ENCODE assay signal across 34 mouse cellular contexts in genomic region chr1:59995646-59996045, GRCm38 (mm10). TPM values are rescaled to one million over a fixed set of nuclear protein-coding genes. Genes with fewer than 3 reads are reported as not detected.
DNase-seq lines count a peak whose midpoint lies in the region; ATAC-seq and TF ChIP-seq lines count a peak whose summit lies in the region.
"Had no signal": no experiment of that assay in that cellular context is flagged by ENCODE, and none has a peak within 500 bp of the region (broad histone marks: within the 10 kb centered on the region; RNA-seq: fewer than 3 reads in every experiment).

No protein-coding gene starts in this region.

- peak; percentile 37 for TF ChIP-seq CTCF in kidney, postnatal 0 days (IDR thresholded peaks at IDR 0.05; ENCODE audit: low read depth)
- TF ChIP-seq CTCF in lung, postnatal 0 days (IDR thresholded peaks at IDR 0.05) = peak; percentile 38; the same call in 1 of the 2 replicates
- peak; percentile 30 to 50 (median 45) for TF ChIP-seq CTCF in MEL (IDR thresholded peaks at IDR 0.05 in 2 of 3, conservative IDR thresholded peaks at IDR 0.05 in 1 of 3; ENCODE audit: control insufficient read depth in 1 of 3, insufficient read depth in 1 of 3, low read depth in 2 of 3, low read length in 3 of 3, poor library complexity in 1 of 3, severe bottlenecking in 1 of 3)

- peak; percentile 13 for DNase-seq in CD4-positive, CD25-positive, alpha-beta regulatory T cell, adult 2 months (ENCODE audit: low read depth, low spot score)
- DNase-seq in kidney, postnatal 0 days (ENCODE audit: low spot score) = no peak
- DNase-seq in kidney, postnatal 4 days = no peak
- DNase-seq in lung, postnatal 0 days (ENCODE audit: low spot score) = no peak
- no peak for DNase-seq in lung, postnatal 14 days
- peak; percentile 24 for DNase-seq in MEL (ENCODE audit: low read depth, low spot score)
- DNase-seq in cerebellum, postnatal 4 days (ENCODE audit: low spot score in 2 of 2) = no peak
- DNase-seq: adrenal gland, postnatal 25 days; cerebellum, adult 11-12 months; cerebellum, adult 9-11 months; gastrocnemius, postnatal 25 days; heart, adult 18-20 months; heart, postnatal 4 days; kidney, adult 8-10 months; kidney, postnatal 10 days; lung, postnatal 4 days; right cerebral cortex, adult 18-20 months; thymus, adult 2 months had no signal

- H3K79me2 ChIP-seq in MEL (ENCODE audit: control insufficient read depth, insufficient read depth, low read length, poor library complexity) = no peaks in the 10 kb centered on the region

- H3K27me3 ChIP-seq in kidney, postnatal 0 days (ENCODE audit: insufficient read depth, low read length) = no peaks in the 10 kb centered on the region
- H3K27me3 ChIP-seq in lung, postnatal 0 days (replicated peaks; ENCODE audit: insufficient read depth, low read length) = no peaks in the 10 kb centered on the region
- no peaks in the 10 kb centered on the region for H3K27me3 ChIP-seq in MEL (ENCODE audit: control insufficient read depth in 1 of 2, insufficient read depth in 2 of 2, low read length in 2 of 2)
- H3K27me3 ChIP-seq: embryonic facial prominence, embryonic 15.5 days; hindbrain, embryonic 13.5 days; limb, embryonic 12.5 days; liver, embryonic 12.5 days; lung, embryonic 15.5 days; megakaryocyte, embryonic 14.5 days; midbrain, embryonic 12.5 days; neural tube, embryonic 12.5 days; Patski had no signal

- no peak overlapping the region for H3K4me3 ChIP-seq in kidney, postnatal 0 days (replicated peaks; ENCODE audit: low read depth, low read length)
- no peak overlapping the region for H3K4me3 ChIP-seq in lung, postnatal 0 days (ENCODE audit: low read depth, low read length)
- no peak overlapping the region for H3K4me3 ChIP-seq in MEL (ENCODE audit: control insufficient read depth in 1 of 2, insufficient read depth in 1 of 2, low read depth in 2 of 2, low read length in 2 of 2)
- H3K4me3 ChIP-seq: embryonic facial prominence, embryonic 10.5 days; embryonic facial prominence, embryonic 15.5 days; hindbrain, embryonic 13.5 days; left cerebral cortex, adult 2 months; limb, embryonic 12.5 days; liver, embryonic 12.5 days; lung, embryonic 15.5 days; megakaryocyte, embryonic 14.5 days; midbrain, embryonic 12.5 days; myocyte; neural tube, embryonic 12.5 days had no signal

- TF ChIP-seq POLR2A in MEL (IDR thresholded peaks at IDR 0.05; ENCODE audit: control insufficient read depth in 1 of 2, insufficient read depth in 1 of 2, low read depth in 1 of 2, low read length in 2 of 2, poor library complexity in 1 of 2) = no peak

- no peak overlapping the region for H3K9ac ChIP-seq in kidney, postnatal 0 days (ENCODE audit: low read depth, low read length)
- no peak overlapping the region for H3K9ac ChIP-seq in lung, postnatal 0 days (replicated peaks; ENCODE audit: low read depth)
- no peak overlapping the region for H3K9ac ChIP-seq in MEL (ENCODE audit: control insufficient read depth, low read depth, low read length, poor library complexity, severe bottlenecking)
- H3K9ac ChIP-seq: embryonic facial prominence, embryonic 15.5 days; hindbrain, embryonic 13.5 days; limb, embryonic 12.5 days; liver, embryonic 12.5 days; lung, embryonic 15.5 days; midbrain, embryonic 12.5 days; neural tube, embryonic 12.5 days had no signal

- H3K36me3 ChIP-seq in kidney, postnatal 0 days (ENCODE audit: insufficient read depth, low read length) = 0 out of 2 replicates have a peak, but pooled peaks cover 2% of the 10 kb centered on the region
- H3K36me3 ChIP-seq in lung, postnatal 0 days (ENCODE audit: insufficient read depth, low read length) = no peaks in the 10 kb centered on the region
- H3K36me3 ChIP-seq in MEL (ENCODE audit: control insufficient read depth in 1 of 2, insufficient read depth in 2 of 2, low read length in 2 of 2) = peaks cover 0 to 10% of the 10 kb centered on the region in 2 experiments; a peak in 2 of 4 replicates
- H3K36me3 ChIP-seq: embryonic facial prominence, embryonic 15.5 days; lung, embryonic 15.5 days had no signal

- WGBS in kidney, postnatal 0 days = 47% methylated on average over 3 of the region's 3 CpGs
- WGBS in lung, postnatal 0 days = 37% methylated on average over 3 of the region's 3 CpGs

- peak; percentile 12 for TF ChIP-seq RAD21 in MEL (IDR thresholded peaks at IDR 0.05; ENCODE audit: low read depth, low read length)

- H3K9me3 ChIP-seq in kidney, postnatal 0 days (replicated peaks; ENCODE audit: low read length) = no peaks in the 10 kb centered on the region
- no peaks in the 10 kb centered on the region for H3K9me3 ChIP-seq in lung, postnatal 0 days (ENCODE audit: low read length)
- H3K9me3 ChIP-seq in MEL (replicated peaks; ENCODE audit: insufficient read depth, low read length) = no peaks in the 10 kb centered on the region
- H3K9me3 ChIP-seq: embryonic facial prominence, embryonic 10.5 days; embryonic facial prominence, embryonic 15.5 days; G1E; hindbrain, embryonic 13.5 days; limb, embryonic 12.5 days; liver, embryonic 12.5 days; lung, embryonic 15.5 days; megakaryocyte, embryonic 14.5 days; midbrain, embryonic 12.5 days; neural tube, embryonic 12.5 days had no signal

- H3K4me1 ChIP-seq in kidney, postnatal 0 days (replicated peaks; ENCODE audit: insufficient read depth, low read length) = no peaks in the 10 kb centered on the region
- no peaks in the 10 kb centered on the region for H3K4me1 ChIP-seq in lung, postnatal 0 days (ENCODE audit: insufficient read depth, low read depth, low read length)
- peaks cover 6 to 8% of the 10 kb centered on the region in 2 experiments for H3K4me1 ChIP-seq in MEL (ENCODE audit: control insufficient read depth in 1 of 2, insufficient read depth in 2 of 2, low read length in 2 of 2)
- H3K4me1 ChIP-seq: embryonic facial prominence, embryonic 10.5 days; embryonic facial prominence, embryonic 15.5 days; hindbrain, embryonic 13.5 days; lung, embryonic 15.5 days; midbrain, embryonic 12.5 days; neural tube, embryonic 12.5 days had no signal

- no peak overlapping the region for H3K27ac ChIP-seq in kidney, postnatal 0 days
- no peak overlapping the region for H3K27ac ChIP-seq in lung, postnatal 0 days (ENCODE audit: low read length)
- no peak overlapping the region for H3K27ac ChIP-seq in MEL (ENCODE audit: control insufficient read depth, low read depth, low read length)
- H3K27ac ChIP-seq: embryonic facial prominence, embryonic 10.5 days; embryonic facial prominence, embryonic 15.5 days; hindbrain, embryonic 13.5 days; left cerebral cortex, adult 2 months; limb, embryonic 12.5 days; liver, embryonic 12.5 days; lung, embryonic 15.5 days; midbrain, embryonic 12.5 days; neural tube, embryonic 12.5 days had no signal

- ATAC-seq in CD4-positive, CD25-positive, alpha-beta regulatory T cell, adult 4 months = no peak
- ATAC-seq in kidney, postnatal 0 days (replicated peaks; ENCODE audit: low FRiP score, low read depth) = no peak
- ATAC-seq in lung, postnatal 0 days = no peak
- ATAC-seq: forebrain, embryonic 14.5 days; liver, embryonic 12.5 days; Patski had no signal

- TF ChIP-seq EP300 in lung, postnatal 0 days (IDR thresholded peaks at IDR 0.05) = no peak
- no peak for TF ChIP-seq EP300 in MEL (IDR thresholded peaks at IDR 0.05; ENCODE audit: low read depth in 1 of 2, low read length in 2 of 2)

- no peak overlapping the region for H3K4me2 ChIP-seq in kidney, postnatal 0 days (ENCODE audit: low read length)
- no peak overlapping the region for H3K4me2 ChIP-seq in lung, postnatal 0 days (replicated peaks; ENCODE audit: low read depth, low read length)
- H3K4me2 ChIP-seq: embryonic facial prominence, embryonic 15.5 days; heart, embryonic 11.5 days; hindbrain, embryonic 13.5 days; limb, embryonic 12.5 days; liver, embryonic 12.5 days; lung, embryonic 15.5 days; midbrain, embryonic 12.5 days; neural tube, embryonic 12.5 days had no signal

TF ChIP-seq in MEL, 35 proteins besides CTCF, POLR2A, EP300 and RAD21:
- no peak for TF ChIP-seq BHLHE40 (IDR thresholded peaks at IDR 0.05; ENCODE audit: borderline replicate concordance, low read depth, low read length)
- peak; percentile 41; the same call in 1 of the 2 replicates for TF ChIP-seq SMC3 (IDR thresholded peaks at IDR 0.05; ENCODE audit: low read depth, low read length)
- TF ChIP-seq E2F4 (IDR thresholded peaks at IDR 0.05; ENCODE audit: borderline replicate concordance, low read depth, low read length) = no peak

RNA-seq across cellular contexts. Expression of gene Ica1l, which starts 47.3 kb away (rescaled TPM):
- 1 to 10 TPM; 1.0 to 2.0 TPM for polyA plus RNA-seq in CD4-positive, CD25-positive, alpha-beta regulatory T cell, adult 4 months (2017; shearing (Covaris generic))
- polyA plus RNA-seq in kidney, postnatal 0 days (2015; fragmentation: Nextera tagmentation; extraction: Ambion mirVana) = 1.4 and 1.7 TPM in 2 replicates
- 0.39 and 0.62 TPM in 2 replicates for polyA plus RNA-seq in lung, postnatal 0 days (2015; fragmentation: Nextera tagmentation; extraction: Ambion mirVana)
- total RNA-seq in MEL (2012; rRNA removed) = 4.9 and 6.1 TPM in 2 replicates
- 1 to 10 TPM in 1 of 2 experiments, not detected in 1; 6.2 TPM for polyA plus RNA-seq in MEL (2012; ENCODE audit: insufficient read depth in 1 of 2, insufficient read length in 2 of 2, low read depth in 1 of 2, low replicate concordance in 2 of 2, missing spikeins in 1 of 2)

Comparison
In these comparisons a context has a peak if more than half of its experiments do, and no peak if none do; other contexts are left out.
1. DNase-seq: peak in CD4-positive, CD25-positive, alpha-beta regulatory T cell, adult 2 months (single experiment) and MEL (single experiment); none in kidney, postnatal 0 days (single experiment), kidney, postnatal 4 days (0 of 2), lung, postnatal 0 days (single experiment), lung, postnatal 14 days (single experiment) and cerebellum, postnatal 4 days (0 of 2).
2. Peak in every context shown above with its lines, with median percentiles within 50 percentile points of each other: CTCF ChIP-seq.